Comparison of ENCODE assay signal across 37 mouse cellular contexts in the genomic region with DNA sequence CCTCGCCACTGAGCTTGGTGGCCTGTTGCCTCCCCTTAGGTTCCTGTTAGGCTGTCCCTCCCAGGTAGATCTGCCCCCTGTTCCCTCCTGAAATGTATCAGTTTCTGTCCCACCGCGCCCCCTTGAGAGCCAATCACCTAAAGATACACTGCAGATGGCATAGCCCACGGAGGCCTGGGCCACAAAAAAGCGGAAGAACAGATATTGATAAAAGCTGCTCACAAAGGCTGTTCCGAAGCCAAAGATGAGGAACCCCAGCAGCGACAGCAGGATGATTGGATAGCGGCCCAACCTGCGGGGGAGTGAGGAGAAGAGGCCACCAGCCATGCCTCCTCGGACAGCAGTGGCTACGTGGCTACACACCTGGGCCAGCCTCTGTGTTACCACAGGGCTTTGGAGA. TPM values are rescaled to one million over a fixed set of nuclear protein-coding genes. Genes with fewer than 3 reads are reported as not detected.
"Had no signal": no experiment of that assay in that cellular context is flagged by ENCODE, and none has a peak within 500 bp of the region (broad histone marks: within the 10 kb centered on the region; RNA-seq: fewer than 3 reads in every experiment).

No protein-coding gene starts in this region.

- H3K4me1 ChIP-seq: embryonic facial prominence, embryonic 12.5 days; embryonic facial prominence, embryonic 13.5 days; forebrain, embryonic 10.5 days; forebrain, embryonic 12.5 days; forebrain, embryonic 13.5 days had no signal

- H3K36me3 ChIP-seq: embryonic facial prominence, embryonic 10.5 days; embryonic facial prominence, embryonic 12.5 days; embryonic facial prominence, embryonic 13.5 days; embryonic facial prominence, embryonic 15.5 days; forebrain, embryonic 10.5 days; forebrain, embryonic 12.5 days; forebrain, embryonic 15.5 days; heart, embryonic 10.5 days had no signal

- ATAC-seq: forebrain, embryonic 13.5 days; forebrain, embryonic 14.5 days; forebrain, embryonic 15.5 days; forebrain, embryonic 16.5 days; forebrain, postnatal 0 days had no signal

- H3K9ac ChIP-seq: embryonic facial prominence, embryonic 12.5 days; embryonic facial prominence, embryonic 13.5 days; embryonic facial prominence, embryonic 15.5 days; forebrain, embryonic 12.5 days; forebrain, embryonic 13.5 days; forebrain, embryonic 15.5 days; forebrain, postnatal 0 days had no signal

- H3K27ac ChIP-seq: embryonic facial prominence, embryonic 10.5 days; embryonic facial prominence, embryonic 12.5 days; embryonic facial prominence, embryonic 13.5 days; embryonic facial prominence, embryonic 15.5 days; forebrain, embryonic 10.5 days; forebrain, embryonic 12.5 days; forebrain, embryonic 13.5 days; forebrain, embryonic 15.5 days; gastrocnemius, adult 2 months; heart, adult 2 months; heart, embryonic 10.5 days had no signal

- H3K9me3 ChIP-seq: embryonic facial prominence, embryonic 10.5 days; embryonic facial prominence, embryonic 12.5 days; embryonic facial prominence, embryonic 13.5 days; embryonic facial prominence, embryonic 15.5 days; forebrain, embryonic 10.5 days; forebrain, embryonic 12.5 days; forebrain, embryonic 13.5 days; forebrain, embryonic 15.5 days; heart, embryonic 10.5 days had no signal

- DNase-seq: cerebellum, adult 9-11 months; cerebellum, postnatal 14 days; cerebellum, postnatal 25 days; cerebellum, postnatal 36 days; embryo, embryonic 11 days; forebrain, postnatal 0 days; gastrocnemius, adult 2 months; gastrocnemius, postnatal 10 days; gastrocnemius, postnatal 25 days; gastrocnemius, postnatal 36 days; heart, adult 11 months; heart, adult 18-20 months; heart, adult 2 months had no signal

- H3K4me2 ChIP-seq: embryonic facial prominence, embryonic 12.5 days; embryonic facial prominence, embryonic 13.5 days; embryonic facial prominence, embryonic 15.5 days; forebrain, embryonic 12.5 days; forebrain, embryonic 13.5 days; forebrain, embryonic 15.5 days had no signal

- H3K4me3 ChIP-seq: embryonic facial prominence, embryonic 10.5 days; embryonic facial prominence, embryonic 12.5 days; embryonic facial prominence, embryonic 13.5 days; embryonic facial prominence, embryonic 15.5 days; erythroblast, embryonic 14.5 days; forebrain, embryonic 10.5 days; forebrain, embryonic 12.5 days; forebrain, embryonic 13.5 days; forebrain, embryonic 15.5 days; gastrocnemius, adult 2 months; heart, adult 2 months; heart, embryonic 10.5 days had no signal

- H3K27me3 ChIP-seq: embryonic facial prominence, embryonic 12.5 days; embryonic facial prominence, embryonic 13.5 days; embryonic facial prominence, embryonic 15.5 days; forebrain, embryonic 12.5 days; forebrain, embryonic 13.5 days; forebrain, embryonic 15.5 days had no signal

RNA-seq across cellular contexts. Expression of gene Gm47289, which starts 20.3 kb away (rescaled TPM):
- total RNA-seq: common myeloid progenitor, adult 5-6 weeks; forebrain, postnatal 0 days; gastrocnemius, adult 18-20 months; gastrocnemius, adult 2 months; gastrocnemius, adult 8-10 months; gastrocnemius, postnatal 10 days; gastrocnemius, postnatal 25 days; gastrocnemius, postnatal 36 days; gastrocnemius, postnatal 4 days; granulocyte monocyte progenitor cell, adult 5-6 weeks; heart, adult 18-20 months; heart, adult 2 months; heart, adult 8-10 months had no signal
- polyA plus RNA-seq: cortical plate, adult 2 months; embryonic facial prominence, embryonic 10.5 days; embryonic facial prominence, embryonic 11.5 days; embryonic facial prominence, embryonic 12.5 days; embryonic facial prominence, embryonic 13.5 days; embryonic facial prominence, embryonic 14.5 days; embryonic facial prominence, embryonic 15.5 days; erythroblast, embryonic 14.5 days; forebrain, embryonic 10.5 days; forebrain, embryonic 11.5 days; forebrain, embryonic 12.5 days; forebrain, embryonic 13.5 days; forebrain, embryonic 14.5 days; forebrain, embryonic 15.5 days; forebrain, embryonic 16.5 days; forebrain, postnatal 0 days; frontal cortex, adult 2 months; heart, adult 2 months; heart, embryonic 10.5 days had no signal

RNA-seq across cellular contexts. Expression of gene Acaa1b, which starts 22.4 kb away (rescaled TPM):
- total RNA-seq: common myeloid progenitor, adult 5-6 weeks; granulocyte monocyte progenitor cell, adult 5-6 weeks had no signal

RNA-seq across cellular contexts. Expression of gene Slc22a13, which starts 29.6 kb away (rescaled TPM):
- total RNA-seq: common myeloid progenitor, adult 5-6 weeks; forebrain, postnatal 0 days; gastrocnemius, adult 18-20 months; gastrocnemius, adult 2 months; gastrocnemius, adult 8-10 months; gastrocnemius, postnatal 10 days; gastrocnemius, postnatal 25 days; gastrocnemius, postnatal 4 days; granulocyte monocyte progenitor cell, adult 5-6 weeks; heart, adult 18-20 months; heart, adult 2 months; heart, adult 8-10 months had no signal
- polyA plus RNA-seq: cortical plate, adult 2 months; embryonic facial prominence, embryonic 10.5 days; embryonic facial prominence, embryonic 11.5 days; embryonic facial prominence, embryonic 12.5 days; embryonic facial prominence, embryonic 13.5 days; embryonic facial prominence, embryonic 14.5 days; embryonic facial prominence, embryonic 15.5 days; erythroblast, embryonic 14.5 days; forebrain, embryonic 10.5 days; forebrain, embryonic 11.5 days; forebrain, embryonic 12.5 days; forebrain, embryonic 13.5 days; forebrain, embryonic 14.5 days; forebrain, postnatal 0 days; frontal cortex, adult 2 months; gonadal fat pad, adult 2 months; heart, embryonic 10.5 days had no signal
